Mouse (Mus musculus) layer of hippocampus, postnatal 36 days (tissue): Measurements from ENCODE around the gene Khdrbs1. TPM values are rescaled to one million over a fixed set of nuclear protein-coding genes. Genes with fewer than 3 reads are reported as not detected.
"Not testable (repeated sequence)": the region's sequence is repeated elsewhere in the genome, so short reads cannot be mapped to it uniquely, and the experiment has no call there.

ENCODE experiments used
- DNase-seq, 2 experiments: peaks; one replicate each; pipeline ENCODE4 v3.0.0; 2022
- total RNA-seq, 2 experiments: library from RNA; stranded (reverse); gene quantifications; 2 replicates each; pipeline ENCODE4 v1.2.3; 2021

The Khdrbs1 gene
- total RNA-seq = 10 to 100 TPM; 88.4 to 90.0 TPM

GRCm38 (mm10) chr4:129742232-129743009, at the start of gene Khdrbs1:
Gene Khdrbs1, minus strand, starts transcription at chr4:129742303.
- peak; percentile 95 for DNase-seq

- peak in 1 of 2 experiments; percentile 41 for DNase-seq
Observed at GRCm38 (mm10) chr4:129791399-129791798, 49.3 kb upstream of the Khdrbs1 start.

DNA sequence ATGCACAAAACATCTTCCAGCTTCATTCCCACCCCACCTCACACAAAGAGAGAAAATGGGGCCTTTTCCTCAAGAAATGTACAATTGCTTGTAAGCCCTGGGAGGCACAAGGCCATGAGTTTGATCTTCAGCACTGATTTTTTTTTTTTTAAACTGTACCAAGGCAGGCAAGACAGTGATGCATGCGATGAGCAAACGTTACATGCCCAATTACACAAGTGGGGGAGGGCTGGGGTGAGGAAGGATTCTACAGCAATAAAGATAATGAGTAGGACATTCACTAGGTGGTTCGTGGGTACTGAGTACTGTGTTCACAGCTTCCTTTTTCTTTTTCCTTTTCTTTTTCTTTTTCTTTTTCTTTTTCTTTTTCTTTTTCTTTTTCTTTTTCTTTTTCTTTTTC, 48.4 kb upstream of the Khdrbs1 start:
- no peak for DNase-seq

DNA sequence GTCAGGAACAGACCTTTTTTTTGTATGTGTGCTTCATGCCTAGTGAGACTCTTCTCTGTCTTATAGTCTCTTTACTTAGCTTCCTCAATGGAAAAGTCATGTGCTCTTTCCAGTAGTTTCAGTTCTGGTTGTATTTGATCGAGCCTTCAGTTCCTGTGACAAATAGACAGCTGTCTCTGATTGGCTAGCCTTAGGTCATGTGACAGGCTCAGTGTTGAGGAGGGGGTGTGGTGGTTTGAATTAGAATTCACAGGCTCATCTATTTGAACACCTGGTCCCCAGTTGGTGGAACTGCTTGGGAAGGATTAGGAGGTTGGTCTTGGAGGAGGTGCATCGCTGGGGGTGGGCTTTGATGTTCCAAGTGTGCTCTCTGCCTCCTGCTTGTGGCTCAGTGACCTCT, 47.5 kb upstream of the Khdrbs1 start:
- no peak for DNase-seq

GRCm38 (mm10) chr4:129788693-129789092, 46.6 kb upstream of the Khdrbs1 start:
- DNase-seq = no peak

DNA sequence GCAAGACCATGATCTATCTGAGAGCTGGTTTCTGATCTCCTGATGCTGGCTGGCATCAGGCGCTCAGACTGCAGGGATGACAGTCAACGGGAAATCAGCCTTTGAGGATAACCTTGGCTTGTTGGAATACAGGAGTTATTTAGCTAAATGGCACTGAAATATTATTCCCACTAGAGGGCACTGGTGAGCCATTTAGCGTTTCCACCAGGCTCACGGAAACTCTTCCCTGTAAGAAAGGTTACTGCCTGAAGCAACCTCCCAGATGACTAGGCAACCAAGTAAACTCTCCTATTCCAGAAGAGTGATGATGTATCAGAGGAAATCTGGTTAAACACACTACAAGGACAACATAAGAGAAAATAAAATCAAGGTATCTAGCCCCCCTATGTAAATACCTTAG, 43.1 kb upstream of the Khdrbs1 start:
- DNase-seq = peak; percentile 48 to 62

DNA sequence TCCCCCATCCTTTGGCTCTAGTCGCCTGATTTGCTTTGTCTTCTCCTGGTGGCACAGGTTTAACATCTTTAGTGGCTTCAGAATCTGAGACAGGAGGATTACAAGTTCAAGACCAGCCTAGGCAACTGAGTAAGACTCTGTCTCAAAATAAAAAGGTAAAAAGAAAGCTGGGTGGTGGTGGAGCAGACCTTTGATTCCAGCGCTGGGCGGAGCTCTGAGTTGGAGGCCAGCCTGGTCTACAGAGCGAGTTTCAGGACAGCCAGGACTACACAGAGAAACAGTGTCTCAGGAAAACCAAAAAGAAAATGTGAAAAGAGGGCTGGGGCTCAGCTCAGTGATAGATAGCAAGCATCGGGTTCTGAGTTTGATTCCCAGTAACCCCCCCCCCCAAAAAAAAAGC, 41.4 kb upstream of the Khdrbs1 start:
- no peak for DNase-seq

DNA sequence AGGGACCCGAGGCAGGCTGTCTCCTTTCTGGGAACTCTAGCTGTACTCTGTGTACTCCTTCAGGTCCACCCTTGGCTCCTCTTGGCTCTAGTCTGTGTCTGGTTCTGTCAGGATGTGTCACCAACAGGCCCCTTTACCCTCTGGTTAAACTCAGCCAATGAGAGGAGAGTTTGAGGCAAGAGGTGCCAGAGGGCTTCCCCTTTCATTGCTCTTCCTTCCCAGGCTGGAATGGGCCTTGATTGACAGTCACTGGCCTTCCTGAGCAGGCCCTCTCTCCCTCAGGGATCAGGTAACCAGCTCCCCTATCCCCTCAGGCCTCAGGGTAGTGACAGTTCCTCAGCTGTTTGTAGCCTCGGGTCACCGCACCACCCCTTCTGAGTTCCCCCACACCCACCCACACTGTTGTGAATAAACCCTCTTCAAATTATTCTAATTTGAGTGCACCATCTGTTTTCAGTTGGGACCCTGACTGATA, 40.8 kb upstream of the Khdrbs1 start:
- DNase-seq = no peak

DNA sequence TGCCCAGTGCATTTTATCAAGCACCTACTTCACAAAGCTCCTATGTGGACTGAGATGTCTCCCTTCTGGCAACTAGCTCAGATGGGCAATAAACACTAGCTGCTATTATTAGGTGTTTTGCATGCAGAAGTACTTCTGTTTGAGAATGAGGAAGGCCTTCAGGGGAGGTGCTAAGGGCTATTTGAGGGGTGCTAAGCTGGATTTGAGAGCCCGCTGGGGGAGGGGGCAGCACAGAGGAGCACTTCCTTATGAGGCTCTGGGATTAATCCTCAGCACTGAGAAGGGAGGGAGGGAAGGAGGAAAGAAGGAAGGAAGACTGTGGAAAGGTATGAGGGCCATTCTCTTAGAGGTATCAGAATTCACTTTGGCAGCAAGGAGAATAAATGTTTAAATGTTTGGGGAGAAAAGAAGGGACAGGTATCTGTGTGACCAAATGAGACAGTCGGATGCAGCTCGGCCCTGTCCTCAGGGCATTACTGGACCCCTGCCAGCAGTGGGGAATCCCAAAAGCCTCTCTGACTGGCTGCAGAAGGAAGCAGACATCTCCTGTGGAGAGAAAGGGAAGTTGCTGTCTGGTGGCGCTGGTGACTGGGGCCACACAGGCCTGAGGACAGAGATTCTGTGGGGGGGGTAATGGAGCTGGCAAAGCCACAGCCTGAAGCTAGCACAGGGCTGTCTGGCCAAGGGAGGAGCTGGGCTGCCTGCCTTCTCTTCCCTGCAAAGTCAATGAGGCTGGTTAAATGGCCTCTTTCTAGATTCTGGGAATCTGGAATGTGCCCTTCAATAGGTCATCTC, 40.0 kb upstream of the Khdrbs1 start:
- DNase-seq = peak in 1 of 2 experiments; percentile 31

GRCm38 (mm10) chr4:129771672-129772521, 29.8 kb upstream of the Khdrbs1 start:
- DNase-seq = peak; percentile 27 to 31

DNA sequence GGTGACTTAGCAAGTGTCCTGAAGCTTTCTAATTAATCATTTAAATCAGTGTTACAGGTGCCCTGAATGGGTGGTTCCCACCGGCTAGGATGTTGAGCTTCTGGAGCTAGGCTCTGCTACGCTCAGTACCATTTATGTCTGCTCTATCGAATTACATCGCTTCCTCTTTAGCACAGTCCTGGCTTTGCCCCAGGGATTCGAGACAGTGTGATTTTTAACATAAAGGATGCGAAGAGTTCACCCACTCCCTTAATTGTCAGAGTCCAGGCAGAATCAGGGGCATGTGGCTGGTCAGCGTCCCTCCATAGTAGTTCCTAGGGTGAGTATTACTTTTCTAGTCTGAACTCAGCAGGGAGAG, 29.2 kb upstream of the Khdrbs1 start:
- DNase-seq = no peak

DNA sequence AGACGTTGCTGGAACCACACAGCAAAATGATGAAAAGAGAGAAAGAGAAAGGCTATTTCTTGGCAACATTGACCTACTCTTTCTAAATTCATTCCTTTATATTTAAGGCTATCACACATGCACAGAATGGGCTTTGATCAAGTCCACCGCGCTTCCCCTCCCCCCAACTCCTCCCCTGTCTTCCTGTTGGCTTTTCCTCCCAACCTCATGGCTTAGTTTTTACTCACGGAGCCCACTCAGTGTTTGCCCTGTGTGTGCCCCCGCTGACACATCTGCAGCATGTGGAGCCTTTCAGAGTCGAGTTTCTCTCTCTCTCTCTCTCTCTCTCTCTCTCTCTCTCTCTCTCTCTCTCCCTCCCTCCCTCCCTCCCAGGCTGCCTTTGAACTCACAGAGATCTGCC, 28.5 kb upstream of the Khdrbs1 start:
- no peak for DNase-seq

DNA sequence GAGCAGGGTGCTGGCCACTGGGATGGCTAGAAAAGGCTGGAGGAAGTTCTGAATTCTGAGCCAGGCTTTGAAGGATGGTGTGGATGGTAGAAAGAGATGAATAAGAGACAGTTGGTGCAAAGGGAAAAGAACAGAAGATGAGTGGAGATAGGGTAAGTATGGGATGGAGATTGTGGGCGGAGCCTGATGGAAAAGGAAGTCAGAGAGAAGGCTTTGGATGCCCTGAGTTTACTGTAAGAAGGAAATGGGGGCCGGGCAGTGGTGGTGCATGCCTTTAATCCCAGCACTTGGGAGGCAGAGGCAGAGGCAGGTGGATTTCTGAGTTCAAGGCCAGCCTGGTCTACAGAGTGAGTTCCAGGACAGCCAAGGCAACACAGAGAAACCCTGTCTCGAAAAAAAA, 26.6 kb upstream of the Khdrbs1 start:
- not testable (repeated sequence) for DNase-seq

DNA sequence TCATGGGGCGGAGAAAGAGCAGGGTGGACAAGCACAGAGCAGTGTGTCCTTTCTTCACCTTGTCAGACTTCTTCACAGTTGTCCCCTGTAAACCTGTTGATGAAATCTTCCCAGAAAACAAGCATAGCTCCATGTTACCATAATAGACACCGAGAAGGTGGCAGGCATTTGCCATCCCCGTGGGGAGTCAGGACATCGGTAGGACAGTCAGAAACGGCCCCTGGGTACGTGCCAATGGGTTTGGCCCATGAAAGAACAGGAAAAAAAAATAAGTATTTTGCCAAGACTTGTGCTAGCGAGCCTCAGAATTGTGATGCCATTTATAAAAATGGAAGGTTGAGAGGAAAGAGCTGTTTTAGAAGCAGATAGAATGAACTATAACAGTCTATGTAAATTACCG, 25.7 kb upstream of the Khdrbs1 start:
- no peak for DNase-seq

- no peak for DNase-seq
Observed at GRCm38 (mm10) chr4:129765351-129765750, 23.2 kb upstream of the Khdrbs1 start.

GRCm38 (mm10) chr4:129762496-129762895, 20.4 kb upstream of the Khdrbs1 start:
- not testable (repeated sequence) for DNase-seq

GRCm38 (mm10) chr4:129761606-129762005, 19.5 kb upstream of the Khdrbs1 start:
- no peak for DNase-seq

GRCm38 (mm10) chr4:129755455-129755854, 13.4 kb upstream of the Khdrbs1 start:
- no peak for DNase-seq

DNA sequence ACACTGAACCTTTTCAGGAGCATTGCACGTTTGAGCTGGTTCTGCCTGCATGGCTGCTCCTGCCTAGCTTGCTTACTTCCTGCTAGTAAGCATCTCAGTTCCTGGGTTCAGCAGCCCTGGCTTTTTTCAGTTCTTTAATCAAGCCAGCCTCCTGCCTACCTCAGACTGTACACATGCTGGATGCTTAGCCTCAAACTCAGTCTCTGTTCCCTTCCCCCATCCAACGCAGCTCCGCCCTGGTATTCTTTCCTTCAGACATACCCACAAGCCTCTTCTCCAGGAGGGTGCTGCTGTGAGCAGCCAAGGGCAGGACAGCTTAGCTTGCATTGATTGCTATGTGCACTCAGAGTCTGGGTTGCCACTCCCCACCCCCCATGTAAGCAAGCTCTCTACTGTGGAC, 12.6 kb upstream of the Khdrbs1 start:
- no peak for DNase-seq

DNA sequence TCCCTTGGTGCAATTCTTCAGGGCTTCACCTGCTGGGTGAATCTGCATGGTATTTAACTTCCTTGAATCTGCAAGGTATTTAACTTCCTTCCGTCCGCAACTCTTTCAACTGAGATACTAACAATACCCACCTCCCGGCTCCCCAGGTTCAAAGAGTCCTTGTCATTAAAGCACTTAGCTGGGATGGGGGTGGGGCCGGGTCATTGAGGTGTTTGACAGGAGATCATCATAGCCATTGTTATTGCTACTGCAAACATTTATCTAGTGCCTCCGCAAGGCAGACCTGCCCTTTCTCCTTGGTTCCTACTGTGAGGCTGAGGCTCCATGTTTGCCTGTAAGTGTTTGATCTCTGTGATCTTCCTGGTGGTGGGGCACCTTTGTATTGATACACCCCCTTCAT, 8.3 kb upstream of the Khdrbs1 start:
- no peak for DNase-seq

DNA sequence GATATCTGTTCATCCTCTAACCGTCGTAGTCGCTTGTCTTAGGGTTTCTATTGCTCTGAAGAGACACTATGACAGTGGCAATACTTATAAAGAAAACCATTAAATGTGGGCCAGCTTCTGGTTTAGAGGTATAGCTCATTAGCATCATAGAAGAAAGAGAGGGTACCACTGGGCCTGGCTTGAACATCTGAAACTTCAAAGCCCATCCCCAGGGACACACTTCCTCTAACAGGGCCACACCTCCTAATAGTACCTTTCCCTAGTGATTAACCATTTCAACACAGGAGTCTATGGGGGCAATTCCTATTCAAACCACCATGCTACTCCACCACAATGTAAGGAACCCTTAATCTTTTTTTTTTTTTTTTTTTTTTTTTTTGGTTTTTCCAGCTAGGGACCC, 4.5 kb upstream of the Khdrbs1 start:
- DNase-seq = no peak

- no peak for DNase-seq
Observed at GRCm38 (mm10) chr4:129746106-129746505, 4.0 kb upstream of the Khdrbs1 start.

DNA sequence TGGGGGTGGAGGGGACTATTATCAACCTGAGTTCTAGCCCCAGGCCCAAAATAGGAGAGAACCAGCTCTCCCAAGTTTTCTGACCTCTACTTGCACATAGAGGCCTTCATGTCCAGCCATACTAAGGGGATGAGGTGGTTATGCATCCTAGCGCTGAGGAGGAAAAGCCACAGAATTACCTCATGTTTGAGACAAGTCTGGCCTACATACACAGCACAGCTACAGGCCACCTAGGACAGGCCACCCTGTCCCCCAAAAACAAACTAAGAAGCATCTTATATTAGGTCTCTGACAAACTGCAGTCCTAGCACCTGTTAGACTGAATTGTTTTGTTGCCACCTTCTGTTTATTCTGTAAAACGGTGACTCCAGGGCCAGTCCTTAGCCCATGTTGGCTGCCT, 1.4 kb upstream of the Khdrbs1 start:
- no peak for DNase-seq
